Mouse (Mus musculus) ES-E14 (cell line): ENCODE results near the gene S100z. TPM values are rescaled to one million over a fixed set of nuclear protein-coding genes. Genes with fewer than 3 reads are reported as not detected.

Experiments
- DNase-seq: peaks from one replicate; pipeline ENCODE4 v3.0.0-alpha.2; 2013; ENCODE audit warnings: low read depth, low spot score
- H3K27ac ChIP-seq: 2 replicates; pipeline ENCODE4 v1.5.1; 2012; ENCODE audit warnings: low read depth, mild to moderate bottlenecking, low read length, moderate library complexity, mixed read lengths; ENCODE audit not compliant: poor library complexity, insufficient read depth, severe bottlenecking
- H3K36me3 ChIP-seq: 2 replicates; pipeline ENCODE4 v1.6.1; 2012; ENCODE audit warnings: mild to moderate bottlenecking, low read length, moderate library complexity, mixed read lengths; ENCODE audit not compliant: control insufficient read depth, poor library complexity, insufficient read depth, severe bottlenecking
- H3K4me1 ChIP-seq, 2 experiments: fragments of 150-350 bp in 1 of 2; sonication (generic) in 1 of 2; 2 replicates each; pipeline ENCODE4 v1.6.1; 2012; ENCODE audit warnings: low read length in 2 of 2, mild to moderate bottlenecking in 1 of 2, mixed read lengths in 1 of 2; ENCODE audit not compliant: control insufficient read depth in 2 of 2, insufficient read depth in 2 of 2, poor library complexity in 1 of 2
- H3K4me3 ChIP-seq, 2 experiments: fragments of 150-350 bp in 1 of 2; sonication (generic) in 1 of 2; 2 replicates each; pipeline ENCODE4 v1.5.1; 2012; ENCODE audit warnings: low read length in 2 of 2, low read depth in 1 of 2, mild to moderate bottlenecking in 1 of 2, mixed read lengths in 1 of 2; ENCODE audit not compliant: insufficient read depth in 1 of 2, poor library complexity in 1 of 2, severe bottlenecking in 1 of 2
- H3K9ac ChIP-seq: 2 replicates; pipeline ENCODE4 v1.6.1; 2012; ENCODE audit warnings: low read depth, mild to moderate bottlenecking, low read length, mixed read lengths; ENCODE audit not compliant: poor library complexity, insufficient read depth, severe bottlenecking
- H3K9me3 ChIP-seq: fragments of 150-350 bp; sonication (generic); 2 replicates; pipeline ENCODE4 v1.6.1; 2012; ENCODE audit warnings: low read depth, mild to moderate bottlenecking, low read length; ENCODE audit not compliant: control insufficient read depth, insufficient read depth
- CHD2 ChIP-seq: IDR thresholded peaks from 2 replicates; pipeline ENCODE4 v1.6.1; 2014; ENCODE audit warnings: mild to moderate bottlenecking, low read depth, low read length, inconsistent platforms
- HCFC1 ChIP-seq: IDR thresholded peaks from 2 replicates; pipeline ENCODE4 v1.6.1; 2012; ENCODE audit warnings: low read length, inconsistent platforms, borderline replicate concordance; ENCODE audit not compliant: insufficient read depth
- MAFK ChIP-seq: IDR thresholded peaks from 2 replicates; pipeline ENCODE4 v1.6.1; 2014; ENCODE audit warnings: mild to moderate bottlenecking, low read depth, low read length, inconsistent platforms; ENCODE audit not compliant: insufficient read depth
- ZC3H11A ChIP-seq: IDR thresholded peaks from 2 replicates; pipeline ENCODE4 v1.6.1; 2012; ENCODE audit warnings: low read depth, mild to moderate bottlenecking, inconsistent platforms, low read length, borderline replicate concordance
- ZNF384 ChIP-seq: IDR thresholded peaks from 2 replicates; pipeline ENCODE4 v1.6.1; 2012; ENCODE audit warnings: low read depth, low read length, inconsistent platforms
- in situ Hi-C, 2 experiments: fragments of 600-800 bp; cut with MboI; formaldehyde crosslinking; loops; one replicate each; pipeline ENCODE4 v1.15.1; 2025; ENCODE audit warnings: low sequenced_read_pairs in 2 of 2, inconsistent platforms in 1 of 2; ENCODE audit not compliant: unreplicated experiment in 2 of 2
- total RNA-seq: library from RNA; depleted of rRNA; stranded (reverse); fragments of 300-350 nt; gene quantifications from 2 replicates; pipeline ENCODE4 v1.2.3, GENCODE M21; 2012

S100z gene
- total RNA-seq, 1 experiment: not detected

DNA sequence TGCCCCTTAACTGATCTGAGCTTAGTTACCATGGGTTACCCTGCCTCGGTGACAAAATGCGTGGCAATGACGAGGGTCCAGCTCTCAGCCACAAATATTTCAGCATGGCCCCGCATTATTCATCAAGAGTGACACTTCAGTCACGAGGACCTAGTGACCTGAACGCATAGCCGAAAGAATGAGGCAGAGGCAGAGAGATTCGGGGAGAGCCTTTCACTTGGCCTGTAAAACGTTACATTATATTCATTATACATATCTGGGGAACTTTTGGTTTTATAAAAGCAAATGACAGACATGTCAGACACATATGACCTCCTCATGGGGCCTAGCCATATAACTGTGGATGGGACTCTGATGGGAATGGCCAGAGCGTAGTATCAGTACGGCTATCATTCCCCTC, 33.7 kb downstream of the S100z start, which contains the start of gene Crhbp:
Crhbp (minus strand) TSS at position 101 of the 400 bp plus-strand sequence.
- no peak within 1 kb of the TSS for H3K27ac ChIP-seq

GRCm38 (mm10) chr13:95444291-95444690, 34.2 kb downstream of the S100z start:
- Histone ChIP-seq H3K27ac (no peak overlapping the region), H3K9me3 (no peaks in the 10 kb centered on the region), H3K4me1 (0 out of 4 replicates have a peak, but pooled peaks cover 0 to under 1% of the 10 kb centered on the region in 2 experiments), H3K9ac (no peak overlapping the region; the same call in 1 of the 2 replicates), H3K4me3 (peak overlapping the region; percentile 56 to 76), H3K36me3 (no peaks in the 10 kb centered on the region)
- in situ Hi-C loops: no loop called here
- no peak for DNase-seq
- TF ChIP-seq ZC3H11A: no peak
- TF ChIP-seq MAFK: no peak
- no peak for TF ChIP-seq CHD2
- TF ChIP-seq ZNF384: no peak
- TF ChIP-seq HCFC1: no peak

More for the DNA sequence above, 33.7 kb downstream of the S100z start, which contains the start of gene Crhbp:
- peak within 1 kb of the TSS; percentile 56 to 76 for H3K4me3 ChIP-seq
- H3K4me1 ChIP-seq: 0 out of 4 replicates have a peak, but pooled peaks cover 0 to 2% of the 10 kb centered on the region in 2 experiments
- H3K9ac ChIP-seq: peak within 1 kb of the TSS; percentile 29
- TF ChIP-seq ZC3H11A (no peak), CHD2 (no peak), HCFC1 (no peak), MAFK (no peak), ZNF384 (no peak)
- H3K36me3 ChIP-seq: no peaks in the 10 kb centered on the region
- in situ Hi-C loops: no loop called here
- H3K9me3 ChIP-seq: no peaks in the 10 kb centered on the region
- DNase-seq: no peak

GRCm38 (mm10) chr13:95443376-95444233, 34.9 kb downstream of the S100z start:
- DNase-seq: peak; percentile 28
- no peak for TF ChIP-seq HCFC1
- Histone ChIP-seq H3K27ac (no peak overlapping the region), H3K9me3 (no peaks in the 10 kb centered on the region), H3K4me1 (no peaks in the 10 kb centered on the region), H3K36me3 (no peaks in the 10 kb centered on the region), H3K4me3 (peak overlapping the region; percentile 56 to 76), H3K9ac (peak overlapping the region; percentile 29)
- in situ Hi-C loops: no loop called here

DNA sequence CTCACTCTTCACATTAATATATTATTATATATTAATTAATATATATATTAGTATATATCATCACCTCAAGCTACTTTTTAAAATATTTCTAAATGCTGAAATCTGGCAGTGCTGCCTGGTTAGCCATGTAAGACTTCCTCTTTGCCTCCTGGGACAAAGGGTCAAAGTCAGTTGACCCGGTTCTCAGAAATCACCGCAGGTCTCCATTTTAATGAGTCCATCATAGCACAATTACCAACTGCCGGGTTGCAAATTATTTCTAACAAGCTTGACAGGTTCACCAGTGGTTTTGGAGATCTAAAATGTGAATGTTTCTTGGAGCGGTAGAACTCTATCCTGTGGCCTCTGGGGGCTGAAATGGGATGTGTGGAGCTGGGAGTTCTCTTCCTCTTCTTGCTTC, 35.6 kb downstream of the S100z start:
- Histone ChIP-seq H3K4me1 (no peaks in the 10 kb centered on the region), H3K36me3 (no peaks in the 10 kb centered on the region), H3K4me3 (peak overlapping the region in 1 of 2 experiments; percentile 76; a peak in 2 of 4 replicates), H3K9me3 (no peaks in the 10 kb centered on the region), H3K27ac (no peak overlapping the region), H3K9ac (no peak overlapping the region)
- TF ChIP-seq CHD2: no peak
- TF ChIP-seq HCFC1: no peak
- TF ChIP-seq ZNF384: no peak
- no peak for TF ChIP-seq MAFK
- no peak for TF ChIP-seq ZC3H11A
- DNase-seq: no peak
- in situ Hi-C loops: no loop called here
